Mouse (Mus musculus) liver, embryonic 13.5 days (tissue): ENCODE results near the gene Ugt2b38. TPM values are rescaled to one million over a fixed set of nuclear protein-coding genes. Genes with fewer than 3 reads are reported as not detected.
"Not testable (repeated sequence)": the region's sequence is repeated elsewhere in the genome, so short reads cannot be mapped to it uniquely, and the experiment has no call there.

Source experiments
- ATAC-seq: fragments of 200-750 bp; cut with Nextera tagmentation; 2 replicates; pipeline ENCODE4 v1.8.0; 2017; ENCODE audit warnings: low read depth, mild to moderate bottlenecking, moderate number of reproducible peaks, moderate library complexity
- DNase-seq: peaks from one replicate; pipeline ENCODE4 v3.0.0; 2022
- H3K27ac ChIP-seq: fragments of 300-500 bp; sonication (generic); 2 replicates; pipeline ENCODE4 v1.5.1; 2015; ENCODE audit warnings: moderate library complexity, mild to moderate bottlenecking, inconsistent platforms
- H3K27me3 ChIP-seq: fragments of 300-500 bp; sonication (generic); 2 replicates; pipeline ENCODE4 v1.6.1; 2015; ENCODE audit warnings: mild to moderate bottlenecking, inconsistent platforms
- H3K36me3 ChIP-seq: fragments of 300-500 bp; sonication (generic); 2 replicates; pipeline ENCODE4 v1.6.1; 2015; ENCODE audit warnings: mild to moderate bottlenecking, inconsistent platforms
- H3K4me1 ChIP-seq: fragments of 300-500 bp; sonication (generic); replicated peaks from 2 replicates; pipeline ENCODE4 v1.6.1; 2015; ENCODE audit warnings: inconsistent platforms
- H3K4me2 ChIP-seq: fragments of 300-500 bp; sonication (generic); 2 replicates; pipeline ENCODE4 v1.6.1; 2015; ENCODE audit warnings: inconsistent platforms, mild to moderate bottlenecking, moderate library complexity
- H3K4me3 ChIP-seq: fragments of 300-500 bp; sonication (generic); replicated peaks from 2 replicates; pipeline ENCODE4 v1.5.1; 2015; ENCODE audit warnings: mild to moderate bottlenecking, inconsistent platforms
- H3K9ac ChIP-seq: fragments of 300-500 bp; sonication (generic); 2 replicates; pipeline ENCODE4 v1.6.1; 2015; ENCODE audit warnings: mild to moderate bottlenecking, inconsistent platforms
- H3K9me3 ChIP-seq: fragments of 300-500 bp; sonication (generic); replicated peaks from 2 replicates; pipeline ENCODE4 v1.6.1; 2016; ENCODE audit warnings: inconsistent platforms
- WGBS: fragments of 180-500 bp; shearing (Covaris S2); methylation state at CpG from one replicate; pipeline ENCODE4 v1.1.7; 2015; ENCODE audit not compliant: insufficient replicate concordance; 5-methylcytosine and 5-hydroxymethylcytosine counted together
- polyA plus RNA-seq: library from polyadenylated mRNA; unstranded; fragments of >200 nt; fragmentation: Nextera tagmentation; extraction: Ambion mirVana; gene quantifications from 2 replicates; pipeline ENCODE4 v1.2.1, GENCODE M21; 2015

Gene Ugt2b38
- polyA plus RNA-seq, 1 experiment from 2014 or later, result not detected

GRCm38 (mm10) chr5:87375874-87376383 lies 48.1 kb downstream of the Ugt2b38 start:
- H3K27me3 ChIP-seq, result no peaks in the 10 kb centered on the region
- no peak overlapping the region for H3K27ac ChIP-seq
- DNase-seq, result no peak
- H3K4me1 ChIP-seq, result no peaks in the 10 kb centered on the region
- no peaks in the 10 kb centered on the region for H3K36me3 ChIP-seq
- WGBS, result 67% methylated on average over 3 of the region's 3 CpGs
- H3K4me2 ChIP-seq, result no peak overlapping the region
- H3K9ac ChIP-seq, result no peak overlapping the region
- no peaks in the 10 kb centered on the region for H3K9me3 ChIP-seq
- H3K4me3 ChIP-seq, result no peak overlapping the region
- ATAC-seq, result no peak

- no peak overlapping the region for H3K4me2 ChIP-seq
- H3K9me3 ChIP-seq, result no peaks in the 10 kb centered on the region
- no peak overlapping the region for H3K27ac ChIP-seq
- ATAC-seq, result no peak
- H3K36me3 ChIP-seq, result no peaks in the 10 kb centered on the region
- H3K27me3 ChIP-seq, result no peaks in the 10 kb centered on the region
- 59% methylated on average over 1 of the region's 1 CpGs for WGBS
- H3K4me1 ChIP-seq, result no peaks in the 10 kb centered on the region
- no peak for DNase-seq
- H3K4me3 ChIP-seq, result no peak overlapping the region
- no peak overlapping the region for H3K9ac ChIP-seq
Observed at GRCm38 (mm10) chr5:87373502-87373863, 50.5 kb downstream of the Ugt2b38 start.

GRCm38 (mm10) chr5:87372788-87373501 lies 51.1 kb downstream of the Ugt2b38 start:
- DNase-seq, H3K27me3 ChIP-seq, H3K4me2 ChIP-seq, H3K27ac ChIP-seq, H3K4me1 ChIP-seq, ATAC-seq, H3K9me3 ChIP-seq, H3K9ac ChIP-seq, H3K36me3 ChIP-seq, H3K4me3 ChIP-seq: not testable (repeated sequence)
- WGBS, result 28% methylated on average over 4 of the region's 4 CpGs

Other genes starting within 250 kb of the Ugt2b38 start
- not detected in 2 replicates for gene Ugt2b37, start 169.4 kb downstream of the Ugt2b38 start, polyA plus RNA-seq
- gene Ugt2a3, start 87.0 kb downstream of the Ugt2b38 start, polyA plus RNA-seq, result 0.05 TPM in 1 of 2 replicates, not detected in the other
- not detected in 2 replicates for gene Ugt2a2, start 58.1 kb upstream of the Ugt2b38 start, polyA plus RNA-seq
- gene Gm43638, start 62.6 kb upstream of the Ugt2b38 start, polyA plus RNA-seq, result not detected in 2 replicates
- not detected in 2 replicates for gene Ugt2a1, start 66.7 kb upstream of the Ugt2b38 start, polyA plus RNA-seq
- gene Sult1b1, start 114.0 kb upstream of the Ugt2b38 start, polyA plus RNA-seq, result 0.83 and 0.95 TPM in 2 replicates
- 1.5 and 2.0 TPM in 2 replicates for gene Sult1d1, start 144.8 kb upstream of the Ugt2b38 start, polyA plus RNA-seq
- gene Sult1e1, start 167.4 kb upstream of the Ugt2b38 start, polyA plus RNA-seq, result not detected in 2 replicates
- gene Csn1s1, start 242.0 kb upstream of the Ugt2b38 start, polyA plus RNA-seq, result not detected in 2 replicates